In the genomic region with DNA sequence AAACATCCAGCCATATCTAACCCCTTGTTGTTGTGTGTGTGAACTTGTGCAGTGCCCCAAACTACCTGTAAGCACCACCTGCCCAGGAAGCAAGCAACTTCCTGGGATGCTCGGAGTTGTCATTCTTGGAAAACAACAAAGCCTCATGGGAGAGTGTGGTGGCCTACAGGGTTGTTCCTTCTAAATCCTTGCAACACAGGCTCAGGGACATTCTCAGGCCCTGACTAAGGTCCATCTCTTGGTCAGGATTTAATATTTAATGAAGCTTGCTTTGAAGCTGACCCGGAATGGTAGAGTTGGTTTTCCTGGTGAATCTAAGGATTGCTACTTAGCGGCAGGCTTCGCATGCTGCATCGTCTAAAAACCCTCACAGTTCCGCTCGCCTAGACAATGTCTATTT, we compare ENCODE assay signal across 20 mouse cellular contexts.
"Had no signal": no experiment of that assay in that cellular context is flagged by ENCODE, and none has a peak within 500 bp of the region (broad histone marks: within the 10 kb centered on the region; RNA-seq: fewer than 3 reads in every experiment).

No protein-coding gene starts in this region.

- H3K4me3 ChIP-seq: liver, embryonic 15.5 days; lung, embryonic 15.5 days; midbrain, embryonic 12.5 days; myocyte; neural tube, embryonic 13.5 days; neural tube, embryonic 15.5 days had no signal

- H3K9ac ChIP-seq: liver, embryonic 15.5 days; lung, embryonic 15.5 days; midbrain, embryonic 12.5 days; neural tube, embryonic 13.5 days; neural tube, embryonic 15.5 days had no signal

- H3K9me3 ChIP-seq: liver, embryonic 15.5 days; lung, embryonic 15.5 days; midbrain, embryonic 12.5 days; neural tube, embryonic 13.5 days; neural tube, embryonic 15.5 days had no signal

- H3K36me3 ChIP-seq: liver, embryonic 15.5 days; lung, embryonic 15.5 days; midbrain, embryonic 12.5 days; neural tube, embryonic 13.5 days; neural tube, embryonic 15.5 days had no signal

- ATAC-seq: lung, postnatal 0 days; midbrain, embryonic 16.5 days had no signal

- DNase-seq: lung, adult 18-20 months; lung, postnatal 14 days; lung, postnatal 36 days; midbrain, embryonic 14.5 days; retina, postnatal 1 day; right cerebral cortex, adult 18-20 months; right cerebral cortex, postnatal 25 days; right cerebral cortex, postnatal 4 days; spleen, adult 18-20 months; thymus, adult 18-20 months; thymus, postnatal 14 days; thymus, postnatal 36 days had no signal

- H3K4me2 ChIP-seq: liver, embryonic 15.5 days; lung, embryonic 15.5 days; midbrain, embryonic 12.5 days; neural tube, embryonic 13.5 days; neural tube, embryonic 15.5 days had no signal

- H3K27ac ChIP-seq: liver, embryonic 15.5 days; midbrain, embryonic 12.5 days; neural tube, embryonic 13.5 days; neural tube, embryonic 15.5 days had no signal

- H3K4me1 ChIP-seq: liver, embryonic 15.5 days had no signal

- H3K27me3 ChIP-seq: liver, embryonic 15.5 days; lung, embryonic 15.5 days; neural tube, embryonic 13.5 days had no signal
